Mouse (Mus musculus) MEL (cell line): ENCODE measurements around the gene Manba. TPM values are rescaled to one million over a fixed set of nuclear protein-coding genes. Genes with fewer than 3 reads are reported as not detected.

Experiments used
- DNase-seq: peaks from one replicate; pipeline ENCODE4 v3.0.0; 2011; ENCODE audit warnings: low read depth, low spot score
- H3K27ac ChIP-seq: 2 replicates; pipeline ENCODE4 v1.5.1; 2012; ENCODE audit warnings: low read depth, mild to moderate bottlenecking, control low read depth, low read length, moderate library complexity; ENCODE audit not compliant: control insufficient read depth
- H3K27me3 ChIP-seq, 2 experiments: fragments of 150-350 bp in 1 of 2; sonication (generic) in 1 of 2; 2 replicates each; pipeline ENCODE4 v1.6.1; 2012; ENCODE audit warnings: low read length in 2 of 2, mild to moderate bottlenecking in 2 of 2, improper control_type of control experiment in 1 of 2, moderate library complexity in 1 of 2; ENCODE audit not compliant: insufficient read depth in 2 of 2, control insufficient read depth in 1 of 2
- H3K36me3 ChIP-seq, 2 experiments: 2 replicates each; pipeline ENCODE4 v1.6.1; 2012 to 2014; ENCODE audit warnings: low read length in 2 of 2, improper control_type of control experiment in 1 of 2, inconsistent platforms in 1 of 2, mild to moderate bottlenecking in 1 of 2; ENCODE audit not compliant: insufficient read depth in 2 of 2, control insufficient read depth in 1 of 2
- H3K4me1 ChIP-seq, 2 experiments: fragments of 150-350 bp in 1 of 2; sonication (generic) in 1 of 2; 2 replicates each; pipeline ENCODE4 v1.6.1; 2012; ENCODE audit warnings: low read length in 2 of 2, improper control_type of control experiment in 1 of 2, mild to moderate bottlenecking in 1 of 2; ENCODE audit not compliant: insufficient read depth in 2 of 2, control insufficient read depth in 1 of 2
- H3K4me3 ChIP-seq, 2 experiments: fragments of 150-350 bp in 1 of 2; sonication (generic) in 1 of 2; 2 replicates each; pipeline ENCODE4 v1.5.1; 2012; ENCODE audit warnings: low read depth in 2 of 2, low read length in 2 of 2, mild to moderate bottlenecking in 2 of 2, moderate library complexity in 2 of 2, control low read depth in 1 of 2, improper control_type of control experiment in 1 of 2; ENCODE audit not compliant: control insufficient read depth in 1 of 2, insufficient read depth in 1 of 2
- H3K79me2 ChIP-seq: 2 replicates; pipeline ENCODE4 v1.6.1; 2012; ENCODE audit warnings: mild to moderate bottlenecking, low read length, moderate library complexity; ENCODE audit not compliant: control insufficient read depth, poor library complexity, insufficient read depth
- H3K9ac ChIP-seq: 2 replicates; pipeline ENCODE4 v1.6.1; 2012; ENCODE audit warnings: low read depth, mild to moderate bottlenecking, control low read depth, low read length, moderate library complexity; ENCODE audit not compliant: control insufficient read depth, poor library complexity, severe bottlenecking
- H3K9me3 ChIP-seq: fragments of 150-350 bp; sonication (generic); replicated peaks from 2 replicates; pipeline ENCODE4 v1.6.1; 2012; ENCODE audit warnings: mild to moderate bottlenecking, low read length, improper control_type of control experiment, moderate library complexity; ENCODE audit not compliant: insufficient read depth
- BHLHE40 ChIP-seq: IDR thresholded peaks from 2 replicates; pipeline ENCODE4 v1.6.1; 2012; ENCODE audit warnings: low read depth, mild to moderate bottlenecking, inconsistent platforms, low read length, improper control_type of control experiment, borderline replicate concordance
- CTCF ChIP-seq, 3 experiments: IDR thresholded peaks in 2 of 3; conservative IDR thresholded peaks in 1 of 3; 2 replicates each; pipeline ENCODE4 v1.5.1; 2011 to 2012; ENCODE audit warnings: low read length in 3 of 3, low read depth in 2 of 3, mild to moderate bottlenecking in 2 of 3, improper control_type of control experiment in 1 of 3, inconsistent platforms in 1 of 3, mixed read lengths in 1 of 3, moderate library complexity in 1 of 3; ENCODE audit not compliant: control insufficient read depth in 1 of 3, insufficient read depth in 1 of 3, poor library complexity in 1 of 3, severe bottlenecking in 1 of 3
- ELF1 ChIP-seq: IDR thresholded peaks from 2 replicates; pipeline ENCODE4 v1.6.1; 2014; ENCODE audit warnings: low read depth, mild to moderate bottlenecking, inconsistent platforms, low read length, improper control_type of control experiment, moderate library complexity
- GABPA ChIP-seq: IDR thresholded peaks from 2 replicates; pipeline ENCODE4 v1.6.1; 2012; ENCODE audit warnings: low read depth, mild to moderate bottlenecking, inconsistent platforms, low read length, improper control_type of control experiment, moderate library complexity
- GATA1 ChIP-seq: IDR thresholded peaks from 2 replicates; pipeline ENCODE4 v1.6.1; 2011; ENCODE audit warnings: low read depth, low read length, improper control_type of control experiment
- HCFC1 ChIP-seq: IDR thresholded peaks from 2 replicates; pipeline ENCODE4 v1.6.1; 2012; ENCODE audit warnings: low read depth, mild to moderate bottlenecking, inconsistent platforms, low read length, improper control_type of control experiment, moderate library complexity
- JUND ChIP-seq: IDR thresholded peaks from 2 replicates; pipeline ENCODE4 v1.6.1; 2011; ENCODE audit warnings: low read depth, mild to moderate bottlenecking, improper control_type of control experiment, low read length
- KAT2A ChIP-seq: conservative IDR thresholded peaks from 2 replicates; pipeline ENCODE4 v1.6.1; 2012; ENCODE audit warnings: low read depth, low read length, improper control_type of control experiment, inconsistent platforms
- MAFK ChIP-seq: IDR thresholded peaks from 2 replicates; pipeline ENCODE4 v1.6.1; 2011; ENCODE audit warnings: low read depth, mild to moderate bottlenecking, low read length, improper control_type of control experiment, borderline replicate concordance
- MXI1 ChIP-seq: IDR thresholded peaks from 2 replicates; pipeline ENCODE4 v1.6.1; 2011; ENCODE audit warnings: mild to moderate bottlenecking, low read depth, low read length, improper control_type of control experiment
- POLR2A ChIP-seq, 2 experiments: IDR thresholded peaks; 2 replicates each; pipeline ENCODE4 v1.6.1; 2011 to 2012; ENCODE audit warnings: low read length in 2 of 2, mild to moderate bottlenecking in 2 of 2, control low read depth in 1 of 2, improper control_type of control experiment in 1 of 2, low read depth in 1 of 2, moderate library complexity in 1 of 2; ENCODE audit not compliant: control insufficient read depth in 1 of 2, insufficient read depth in 1 of 2, poor library complexity in 1 of 2
- RAD21 ChIP-seq: IDR thresholded peaks from 2 replicates; pipeline ENCODE4 v1.6.1; 2011; ENCODE audit warnings: mild to moderate bottlenecking, low read depth, low read length, improper control_type of control experiment
- SMC3 ChIP-seq: IDR thresholded peaks from 2 replicates; pipeline ENCODE4 v1.6.1; 2011; ENCODE audit warnings: low read depth, low read length, improper control_type of control experiment
- TBP ChIP-seq: IDR thresholded peaks from 2 replicates; pipeline ENCODE4 v1.8.0; 2011; ENCODE audit warnings: low read depth, low read length, improper control_type of control experiment
- UBTF ChIP-seq: IDR thresholded peaks from 2 replicates; pipeline ENCODE4 v1.6.1; 2012; ENCODE audit warnings: low read depth, mild to moderate bottlenecking, inconsistent platforms, low read length, improper control_type of control experiment, moderate library complexity, borderline replicate concordance; ENCODE audit not compliant: insufficient read depth
- ZC3H11A ChIP-seq: IDR thresholded peaks from 2 replicates; pipeline ENCODE4 v1.6.1; 2012; ENCODE audit warnings: low read depth, mild to moderate bottlenecking, inconsistent platforms, low read length, improper control_type of control experiment
- polyA plus RNA-seq, 2 experiments: library from polyadenylated mRNA; stranded (reverse) in 1 of 2; unstranded in 1 of 2; fragments of >175 nt in 1 of 2; fragments of >200 nt in 1 of 2; gene quantifications; 2 replicates each; pipeline versions ENCODE4 v1.2.1 to v1.2.4; 2012; ENCODE audit warnings: low replicate concordance in 2 of 2, low read depth in 1 of 2; ENCODE audit not compliant: insufficient read length in 2 of 2, insufficient read depth in 1 of 2, missing spikeins in 1 of 2
- total RNA-seq: library from RNA; depleted of rRNA; stranded (reverse); fragments of 300-350 nt; gene quantifications from 2 replicates; pipeline ENCODE4 v1.2.3, GENCODE M21; 2012

Manba gene
- total and polyA plus RNA-seq, 3 experiments: 8.1 to 10.6 TPM; not detected in 1

- H3K27ac ChIP-seq: no peak overlapping the region
- no peak overlapping the region for H3K4me3 ChIP-seq
These were observed 25.0 kb downstream of the Manba start for GRCm38 (mm10) chr3:135510372-135510771.

GRCm38 (mm10) chr3:135511683-135512082, 26.3 kb downstream of the Manba start:
- H3K9ac ChIP-seq: no peak overlapping the region
- no peak overlapping the region for H3K4me3 ChIP-seq
- 0 out of 4 replicates have a peak, but pooled peaks cover 0 to 2% of the 10 kb centered on the region in 2 experiments for H3K4me1 ChIP-seq
- DNase-seq: peak; percentile 42
- no peaks in the 10 kb centered on the region for H3K27me3 ChIP-seq
- TF ChIP-seq MAFK (no peak), CTCF (IDR thresholded peaks at IDR 0.05 in 2 of 3, conservative IDR thresholded peaks at IDR 0.05 in 1 of 3; ENCODE audit: control insufficient read depth in 1 of 3, insufficient read depth in 1 of 3, low read depth in 2 of 3, low read length in 3 of 3, poor library complexity in 1 of 3, severe bottlenecking in 1 of 3) (peak; percentile 33 to 74 (median 60); a peak in 5 of 6 replicates), RAD21 (peak; percentile 43), SMC3 (peak; percentile 56), MXI1 (no peak), ZC3H11A (peak; percentile 20; the same call in 1 of the 2 replicates)
- H3K27ac ChIP-seq: no peak overlapping the region
- no peaks in the 10 kb centered on the region for H3K79me2 ChIP-seq
- H3K9me3 ChIP-seq: no peaks in the 10 kb centered on the region
- H3K36me3 ChIP-seq: no peaks in the 10 kb centered on the region; a peak in 2 of 4 replicates

More at GRCm38 (mm10) chr3:135510372-135510771, 25.0 kb downstream of the Manba start:
- Histone ChIP-seq H3K27me3 (no peaks in the 10 kb centered on the region), H3K36me3 (no peaks in the 10 kb centered on the region; a peak in 2 of 4 replicates), H3K9ac (no peak overlapping the region), H3K4me1 (no peaks in the 10 kb centered on the region), H3K79me2 (no peaks in the 10 kb centered on the region), H3K9me3 (no peaks in the 10 kb centered on the region)
- no peak for TF ChIP-seq TBP
- no peak for TF ChIP-seq UBTF
- no peak for TF ChIP-seq JUND
- TF ChIP-seq KAT2A: no peak
- DNase-seq: no peak

GRCm38 (mm10) chr3:135513270-135513669, 27.9 kb downstream of the Manba start:
- H3K4me3 ChIP-seq: no peak overlapping the region
- TF ChIP-seq MXI1 (no peak), UBTF (no peak), POLR2A (IDR thresholded peaks at IDR 0.05; ENCODE audit: control insufficient read depth in 1 of 2, insufficient read depth in 1 of 2, low read depth in 1 of 2, low read length in 2 of 2, poor library complexity in 1 of 2) (no peak), GABPA (no peak), GATA1 (no peak), ZC3H11A (no peak), ELF1 (no peak), HCFC1 (no peak), BHLHE40 (no peak)
- H3K4me1 ChIP-seq: peaks cover 0 to 7% of the 10 kb centered on the region in 2 experiments; a peak in 1 of 4 replicates
- no peaks in the 10 kb centered on the region for H3K27me3 ChIP-seq
- no peaks in the 10 kb centered on the region for H3K9me3 ChIP-seq
- H3K27ac ChIP-seq: no peak overlapping the region
- H3K79me2 ChIP-seq: no peaks in the 10 kb centered on the region
- H3K9ac ChIP-seq: no peak overlapping the region
- no peaks in the 10 kb centered on the region; a peak in 2 of 4 replicates for H3K36me3 ChIP-seq
- DNase-seq: no peak
